Mouse (Mus musculus) heart, postnatal 4 days (tissue): Measurements from ENCODE around the gene Bhlhe40. TPM values are rescaled to one million over a fixed set of nuclear protein-coding genes. Genes with fewer than 3 reads are reported as not detected.

Experiments
- DNase-seq: peaks from one replicate; pipeline ENCODE4 v3.0.0; 2021
- total RNA-seq, 2 experiments: library from RNA; stranded (reverse); gene quantifications; 2 replicates each; pipeline ENCODE4 v1.2.3; 2021

The Bhlhe40 gene
- total RNA-seq, 2 experiments from 2014 or later, result 59.9 to 74.1 TPM

- no peak for DNase-seq
Observed at GRCm38 (mm10) chr6:108694965-108695724, 34.7 kb downstream of the Bhlhe40 start.

- DNase-seq, result no peak
Observed at GRCm38 (mm10) chr6:108695844-108696821, 35.7 kb downstream of the Bhlhe40 start.

- DNase-seq, result no peak
Observed at GRCm38 (mm10) chr6:108696822-108697202, 36.4 kb downstream of the Bhlhe40 start.

GRCm38 (mm10) chr6:108697345-108697744 lies 36.9 kb downstream of the Bhlhe40 start:
- DNase-seq, result no peak

- no peak for DNase-seq
Observed at GRCm38 (mm10) chr6:108698343-108698870, 38.0 kb downstream of the Bhlhe40 start.

- no peak for DNase-seq
Observed at GRCm38 (mm10) chr6:108699679-108700078, 39.2 kb downstream of the Bhlhe40 start.

- no peak for DNase-seq
Observed at GRCm38 (mm10) chr6:108700638-108701343, 40.4 kb downstream of the Bhlhe40 start.

- no peak for DNase-seq
Observed at GRCm38 (mm10) chr6:108702648-108703047, 42.2 kb downstream of the Bhlhe40 start.

GRCm38 (mm10) chr6:108703085-108703484 lies 42.7 kb downstream of the Bhlhe40 start:
- DNase-seq, result no peak

- DNase-seq, result peak; percentile 11
Observed at GRCm38 (mm10) chr6:108704316-108705080, 44.1 kb downstream of the Bhlhe40 start.

- DNase-seq, result peak; percentile 9
Observed at GRCm38 (mm10) chr6:108705957-108706356, 45.5 kb downstream of the Bhlhe40 start.

GRCm38 (mm10) chr6:108706994-108707645 lies 46.7 kb downstream of the Bhlhe40 start:
- DNase-seq, result no peak

- DNase-seq, result no peak
Observed at GRCm38 (mm10) chr6:108709131-108709470, 48.7 kb downstream of the Bhlhe40 start.

- peak; percentile 85 for DNase-seq
Observed at GRCm38 (mm10) chr6:108709471-108710231, 49.2 kb downstream of the Bhlhe40 start.

- no peak for DNase-seq
Observed at GRCm38 (mm10) chr6:108710667-108711066, 50.2 kb downstream of the Bhlhe40 start.

GRCm38 (mm10) chr6:108711192-108711964 lies 50.9 kb downstream of the Bhlhe40 start:
- DNase-seq, result no peak

GRCm38 (mm10) chr6:108712148-108712547 lies 51.7 kb downstream of the Bhlhe40 start:
- DNase-seq, result no peak

- DNase-seq, result no peak
Observed at GRCm38 (mm10) chr6:108713175-108713974, 52.9 kb downstream of the Bhlhe40 start.
